Mouse (Mus musculus): Measurements from ENCODE around the gene Robo3.

Gene Robo3

GRCm38 (mm10) chr9:37432720-37433421 lies at the start of gene Robo3:
Gene Robo3, minus strand, starts transcription at chr9:37433246.
- DNase-seq (ENCODE audit: low read depth, low spot score) = no peak

GRCm38 (mm10) chr9:37474923-37475322 lies 41.9 kb upstream of the Robo3 start:
- no peak for DNase-seq (ENCODE audit: low read depth, low spot score)

GRCm38 (mm10) chr9:37473611-37474125 lies 40.6 kb upstream of the Robo3 start:
- no peak for DNase-seq (ENCODE audit: low read depth, low spot score)

GRCm38 (mm10) chr9:37462764-37463163 lies 29.7 kb upstream of the Robo3 start:
- peak; percentile 74 for DNase-seq (ENCODE audit: low read depth, low spot score)

- DNase-seq (ENCODE audit: low read depth, low spot score) = no peak
Observed at GRCm38 (mm10) chr9:37461571-37461970, 28.5 kb upstream of the Robo3 start.

GRCm38 (mm10) chr9:37460961-37461340 lies 27.9 kb upstream of the Robo3 start:
- DNase-seq (ENCODE audit: low read depth, low spot score) = no peak

GRCm38 (mm10) chr9:37460043-37460960 lies 27.3 kb upstream of the Robo3 start:
- DNase-seq (ENCODE audit: low read depth, low spot score) = peak; percentile 14

GRCm38 (mm10) chr9:37459665-37460042 lies 26.6 kb upstream of the Robo3 start:
- DNase-seq (ENCODE audit: low read depth, low spot score) = no peak

GRCm38 (mm10) chr9:37457151-37457550 lies 24.1 kb upstream of the Robo3 start:
- DNase-seq (ENCODE audit: low read depth, low spot score) = no peak

- DNase-seq (ENCODE audit: low read depth, low spot score) = no peak
Observed at GRCm38 (mm10) chr9:37456481-37456910, 23.4 kb upstream of the Robo3 start.

GRCm38 (mm10) chr9:37455868-37456267 lies 22.8 kb upstream of the Robo3 start:
- DNase-seq (ENCODE audit: low read depth, low spot score) = no peak

GRCm38 (mm10) chr9:37454991-37455390 lies 21.9 kb upstream of the Robo3 start:
- no peak for DNase-seq (ENCODE audit: low read depth, low spot score)

- DNase-seq (ENCODE audit: low read depth, low spot score) = no peak
Observed at GRCm38 (mm10) chr9:37454011-37454492, 21.0 kb upstream of the Robo3 start.

- no peak for DNase-seq (ENCODE audit: low read depth, low spot score)
Observed at GRCm38 (mm10) chr9:37453328-37453727, 20.3 kb upstream of the Robo3 start.

GRCm38 (mm10) chr9:37452401-37452800 lies 19.4 kb upstream of the Robo3 start:
- DNase-seq (ENCODE audit: low read depth, low spot score) = no peak

- DNase-seq (ENCODE audit: low read depth, low spot score) = no peak
Observed at GRCm38 (mm10) chr9:37437772-37438735, 5.0 kb upstream of the Robo3 start.

- no peak for DNase-seq (ENCODE audit: low read depth, low spot score)
Observed at GRCm38 (mm10) chr9:37435616-37436015, 2.6 kb upstream of the Robo3 start.

- no peak for DNase-seq (ENCODE audit: low read depth, low spot score)
Observed at GRCm38 (mm10) chr9:37434932-37435331, 1.9 kb upstream of the Robo3 start.

- no peak for DNase-seq (ENCODE audit: low read depth, low spot score)
Observed at GRCm38 (mm10) chr9:37433823-37434560, 946 bp upstream of the Robo3 start.

- no peak for DNase-seq (ENCODE audit: low read depth, low spot score)
Observed at GRCm38 (mm10) chr9:37432026-37432666, 900 bp downstream of the Robo3 start.
